Mouse (Mus musculus) lung, postnatal 0 days (tissue): Measurements from ENCODE around the gene Inf2.

Experiments
- CTCF ChIP-seq: IDR thresholded peaks from 2 replicates; pipeline ENCODE4 v1.5.1; 2016; ENCODE audit warnings: antibody characterized with exemption, mild to moderate bottlenecking
- EP300 ChIP-seq: IDR thresholded peaks from 2 replicates; pipeline ENCODE4 v1.6.1; 2016; ENCODE audit warnings: antibody characterized with exemption, mild to moderate bottlenecking, control low read depth

DNA sequence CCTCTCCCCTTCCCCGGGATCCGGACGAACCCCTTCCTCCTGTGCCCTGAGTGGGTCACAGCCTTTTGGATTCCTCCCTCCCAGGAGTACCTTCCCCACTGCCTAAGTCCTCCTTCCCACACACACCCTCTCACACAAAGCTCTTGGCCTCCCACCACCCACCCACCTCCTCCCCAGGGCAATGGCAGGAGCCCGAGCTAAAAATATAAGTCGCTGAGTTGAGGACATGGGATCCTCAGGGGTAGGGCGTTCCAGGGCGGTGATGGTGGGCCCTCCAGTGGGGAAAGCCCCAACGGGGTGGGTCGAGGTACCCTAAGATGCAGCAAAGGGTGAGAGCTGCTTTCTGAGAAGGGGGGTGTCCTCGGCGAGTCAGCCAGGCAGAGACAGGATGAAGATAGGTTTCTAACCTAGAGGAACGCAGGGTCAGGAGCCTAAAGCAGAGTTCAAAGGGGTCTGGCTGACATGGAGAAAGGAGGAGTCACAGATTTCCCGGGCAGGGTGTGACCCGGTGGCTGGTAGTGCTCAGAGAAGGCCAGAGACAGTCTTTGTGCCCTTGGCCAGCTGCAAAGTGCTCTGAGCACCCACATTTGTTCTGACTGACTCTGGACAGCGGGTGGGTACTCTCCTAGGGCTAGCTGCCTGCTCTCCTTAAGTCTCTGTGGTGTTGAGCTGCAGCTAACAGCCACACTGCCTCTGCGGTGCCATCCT, 31.9 kb downstream of the Inf2 start:
- no peak for TF ChIP-seq CTCF
- TF ChIP-seq EP300 = no peak
